Mouse (Mus musculus) heart, adult 2 months (tissue): ENCODE results near the gene Grm1. TPM values are rescaled to one million over a fixed set of nuclear protein-coding genes. Genes with fewer than 3 reads are reported as not detected.

Experiments used
- DNase-seq, 2 experiments: peaks; one replicate each; pipeline ENCODE4 v3.0.0; 2021
- H3K27ac ChIP-seq: fragments of 200-600 bp; 2 replicates; pipeline ENCODE4 v1.8.1; 2022
- H3K27me3 ChIP-seq: fragments of 200-500 bp; 2 replicates; pipeline ENCODE4 v1.6.1; 2012; ENCODE audit warnings: mild to moderate bottlenecking, low read length, inconsistent platforms, mixed read lengths; ENCODE audit not compliant: control insufficient read depth, insufficient read depth
- H3K36me3 ChIP-seq: fragments of 200-500 bp; 2 replicates; pipeline ENCODE4 v1.6.1; 2012; ENCODE audit warnings: low read length, inconsistent platforms; ENCODE audit not compliant: control insufficient read depth, insufficient read depth
- H3K4me1 ChIP-seq: fragments of 200-500 bp; 2 replicates; pipeline ENCODE4 v1.6.1; 2011; ENCODE audit warnings: low read length; ENCODE audit not compliant: control insufficient read depth, insufficient read depth
- H3K4me3 ChIP-seq: fragments of 200-600 bp; 2 replicates; pipeline ENCODE4 v1.8.1; 2022
- H3K79me2 ChIP-seq: fragments of 200-500 bp; replicated peaks from 2 replicates; pipeline ENCODE4 v1.6.1; 2012; ENCODE audit warnings: mild to moderate bottlenecking, inconsistent platforms, low read length, moderate library complexity, mixed read lengths; ENCODE audit not compliant: control insufficient read depth, insufficient read depth
- H3K9ac ChIP-seq: fragments of 200-500 bp; 2 replicates; pipeline ENCODE4 v1.6.1; 2012; ENCODE audit warnings: low read depth, mild to moderate bottlenecking, control low read depth, inconsistent platforms, low read length, mixed read lengths
- CTCF ChIP-seq: fragments of 200-600 bp; IDR thresholded peaks from 2 replicates; pipeline ENCODE4 v1.8.1; 2022; ENCODE audit warnings: antibody characterized with exemption, mild to moderate bottlenecking, moderate library complexity
- EP300 ChIP-seq: fragments of 200-500 bp; IDR thresholded peaks from 2 replicates; pipeline ENCODE4 v1.6.1; 2011; ENCODE audit warnings: low read depth, low read length, control low read depth; ENCODE audit not compliant: insufficient read depth
- POLR2A ChIP-seq: fragments of 200-500 bp; IDR thresholded peaks from 2 replicates; pipeline ENCODE4 v1.6.1; 2011; ENCODE audit warnings: mild to moderate bottlenecking, low read depth, low read length, control low read depth; ENCODE audit not compliant: insufficient read depth
- WGBS: fragments of 180-500 bp; shearing (Covaris S2); methylation state at CpG from one replicate; pipeline ENCODE4 v1.1.7; 2018; 5-methylcytosine and 5-hydroxymethylcytosine counted together
- intact Hi-C: fragments of 180-260 bp; cut with DNase I; formaldehyde crosslinking; loops from one replicate; pipeline ENCODE4 v1.15.1; 2025
- polyA plus RNA-seq: library from polyadenylated mRNA; depleted of rRNA; stranded (reverse); fragments of >200 nt; gene quantifications from 2 replicates; pipeline ENCODE4 v1.2.3, GENCODE M21; 2012
- total RNA-seq, 2 experiments: library from RNA; stranded (reverse); gene quantifications; 2 replicates each; pipeline ENCODE4 v1.2.3; 2021

The Grm1 gene
- total and polyA plus RNA-seq, 3 experiments, result 7.8 to 14.6 (median 10.9) TPM

GRCm38 (mm10) chr10:10866278-10866677 lies 215.9 kb downstream of the Grm1 start:
- TF ChIP-seq CTCF, result no peak
- TF ChIP-seq POLR2A, result no peak
- TF ChIP-seq EP300, result no peak
- no peak overlapping the region for H3K9ac ChIP-seq
- H3K4me1 ChIP-seq, result no peaks in the 10 kb centered on the region
- DNase-seq, result no peak
- H3K27me3 ChIP-seq, result no peaks in the 10 kb centered on the region
- H3K27ac ChIP-seq, result no peak overlapping the region
- no peaks in the 10 kb centered on the region for H3K36me3 ChIP-seq
- 79% methylated on average over 2 of the region's 2 CpGs for WGBS
- intact Hi-C loops, result no loop called here
- H3K4me3 ChIP-seq, result no peak overlapping the region
- H3K79me2 ChIP-seq, result no peaks in the 10 kb centered on the region

DNA sequence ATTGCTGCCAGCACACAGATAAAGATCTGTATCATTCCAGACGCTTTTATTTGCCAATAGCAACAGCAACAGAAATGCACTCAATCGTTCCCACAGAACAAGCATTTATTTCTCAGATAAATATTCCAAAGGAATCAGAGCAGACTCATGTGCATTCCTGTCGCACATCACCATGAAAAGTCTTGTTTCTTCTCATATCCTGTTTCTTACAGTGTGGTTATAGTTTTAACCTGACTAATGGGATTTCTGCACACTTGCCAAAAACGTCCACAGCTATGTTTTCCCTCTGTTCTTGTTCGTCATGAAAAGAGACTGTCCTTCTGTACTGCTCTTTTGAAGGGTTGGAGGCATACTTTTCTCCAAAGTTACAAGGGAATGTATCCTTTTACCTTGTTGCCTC lies 217.4 kb downstream of the Grm1 start:
- H3K36me3 ChIP-seq, result no peaks in the 10 kb centered on the region
- H3K27ac ChIP-seq, result no peak overlapping the region
- no peaks in the 10 kb centered on the region for H3K27me3 ChIP-seq
- H3K9ac ChIP-seq, result no peak overlapping the region
- TF ChIP-seq POLR2A (no peak), EP300 (no peak), CTCF (no peak)
- WGBS, result 50% methylated on average over 5 of the region's 5 CpGs
- DNase-seq, result no peak
- H3K4me3 ChIP-seq, result no peak overlapping the region
- H3K4me1 ChIP-seq, result no peaks in the 10 kb centered on the region
- H3K79me2 ChIP-seq, result no peaks in the 10 kb centered on the region
- intact Hi-C loops, result no loop called here

DNA sequence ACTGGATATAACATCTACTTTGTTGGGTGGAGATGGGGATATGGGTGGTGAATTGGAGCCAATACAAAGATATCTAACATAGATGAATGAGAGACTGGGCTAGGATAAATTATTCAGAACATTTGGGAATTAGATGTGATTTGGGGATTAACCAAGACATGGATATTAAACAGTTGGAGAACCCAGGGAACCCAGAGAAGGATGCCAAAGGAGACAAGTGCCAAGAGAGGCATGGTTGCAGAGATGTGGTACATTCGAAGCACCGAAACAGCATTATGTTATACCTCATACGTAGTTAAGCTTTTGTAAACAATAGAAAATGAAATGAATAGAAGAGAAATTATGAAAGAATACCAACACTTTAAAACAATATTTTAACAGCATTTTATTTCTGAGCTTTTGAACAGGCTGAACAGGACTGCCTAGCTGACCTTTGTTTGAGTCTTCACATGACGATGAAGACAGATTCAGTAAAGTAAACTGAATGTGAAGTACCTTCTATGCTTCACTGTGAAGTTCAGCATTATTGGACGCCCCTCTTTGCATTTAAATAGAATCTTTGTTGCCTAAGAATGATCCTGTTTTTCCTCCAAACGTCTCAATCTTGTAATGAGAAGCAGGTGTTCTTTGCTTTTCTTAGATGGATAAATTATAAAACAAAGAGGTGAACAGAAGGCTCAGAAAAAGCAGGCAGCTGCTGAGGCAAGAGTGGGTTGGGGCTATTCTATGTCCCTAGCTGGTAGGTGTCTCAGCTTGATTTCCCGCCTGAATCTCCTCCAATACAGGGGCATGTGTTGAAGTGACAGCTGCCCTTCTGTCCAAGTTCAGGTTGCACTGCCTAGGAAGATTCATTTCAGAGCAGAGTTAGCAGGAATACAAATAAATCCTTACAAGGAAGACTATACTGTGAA lies 234.5 kb downstream of the Grm1 start:
- no peak for DNase-seq

GRCm38 (mm10) chr10:10845059-10845685 lies 237.0 kb downstream of the Grm1 start:
- Histone ChIP-seq H3K9ac (no peak overlapping the region), H3K27ac (no peak overlapping the region), H3K27me3 (no peaks in the 10 kb centered on the region), H3K4me3 (no peak overlapping the region), H3K79me2 (no peaks in the 10 kb centered on the region), H3K4me1 (no peaks in the 10 kb centered on the region), H3K36me3 (no peaks in the 10 kb centered on the region)
- 57% methylated on average over 5 of the region's 5 CpGs for WGBS
- intact Hi-C loops, result no loop called here
- no peak for DNase-seq
- TF ChIP-seq EP300 (no peak), CTCF (no peak), POLR2A (no peak)

More for the DNA sequence above, 234.5 kb downstream of the Grm1 start:
- TF ChIP-seq POLR2A, result no peak
- TF ChIP-seq EP300, result no peak
- no peak for TF ChIP-seq CTCF
- Histone ChIP-seq H3K9ac (no peak overlapping the region), H3K36me3 (no peaks in the 10 kb centered on the region), H3K79me2 (no peaks in the 10 kb centered on the region), H3K4me3 (no peak overlapping the region), H3K4me1 (no peaks in the 10 kb centered on the region), H3K27me3 (no peaks in the 10 kb centered on the region), H3K27ac (no peak overlapping the region)
- 75% methylated on average over 7 of the region's 7 CpGs for WGBS
- intact Hi-C loops, result no loop called here

- Histone ChIP-seq H3K79me2 (no peaks in the 10 kb centered on the region), H3K4me3 (no peak overlapping the region), H3K27me3 (no peaks in the 10 kb centered on the region), H3K4me1 (no peaks in the 10 kb centered on the region), H3K27ac (no peak overlapping the region), H3K36me3 (no peaks in the 10 kb centered on the region), H3K9ac (no peak overlapping the region)
- no peak for DNase-seq
- intact Hi-C loops, result no loop called here
- TF ChIP-seq EP300 (no peak), POLR2A (no peak), CTCF (no peak)
Measured at GRCm38 (mm10) chr10:10835406-10835805, 246.8 kb downstream of the Grm1 start.

DNA sequence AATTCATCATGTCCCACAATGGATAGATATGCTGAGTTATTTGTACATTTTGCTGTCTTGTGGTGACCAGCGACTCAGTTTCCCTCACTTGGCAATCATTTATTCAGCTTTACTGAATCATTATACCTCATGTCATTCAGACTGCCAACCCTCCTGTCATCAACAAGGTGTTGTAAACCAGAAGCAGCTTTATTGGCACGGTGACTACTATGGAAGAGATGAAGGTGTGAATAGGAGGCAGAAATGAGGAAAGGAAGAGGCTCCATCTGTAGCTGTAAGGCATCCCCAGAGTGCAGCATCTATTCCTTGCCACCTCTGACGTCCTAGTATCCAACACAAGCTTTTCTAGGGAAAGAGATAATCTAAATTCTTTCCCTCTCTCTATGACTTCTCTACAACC lies 247.3 kb downstream of the Grm1 start:
- Histone ChIP-seq H3K27ac (no peak overlapping the region), H3K4me1 (no peaks in the 10 kb centered on the region), H3K4me3 (no peak overlapping the region), H3K36me3 (no peaks in the 10 kb centered on the region), H3K9ac (no peak overlapping the region), H3K27me3 (no peaks in the 10 kb centered on the region), H3K79me2 (no peaks in the 10 kb centered on the region)
- 65% methylated on average over 3 of the region's 3 CpGs for WGBS
- no peak for DNase-seq
- intact Hi-C loops, result no loop called here
- no peak for TF ChIP-seq CTCF
- TF ChIP-seq POLR2A, result no peak
- no peak for TF ChIP-seq EP300
